Mouse (Mus musculus) NIH3T3 (cell line): Measurements from ENCODE around the gene Nxph4.

Experiments used
- DNase-seq: peaks from one replicate; pipeline ENCODE4 v3.0.0-alpha.2; 2012; ENCODE audit warnings: low read depth

Nxph4 gene

DNA sequence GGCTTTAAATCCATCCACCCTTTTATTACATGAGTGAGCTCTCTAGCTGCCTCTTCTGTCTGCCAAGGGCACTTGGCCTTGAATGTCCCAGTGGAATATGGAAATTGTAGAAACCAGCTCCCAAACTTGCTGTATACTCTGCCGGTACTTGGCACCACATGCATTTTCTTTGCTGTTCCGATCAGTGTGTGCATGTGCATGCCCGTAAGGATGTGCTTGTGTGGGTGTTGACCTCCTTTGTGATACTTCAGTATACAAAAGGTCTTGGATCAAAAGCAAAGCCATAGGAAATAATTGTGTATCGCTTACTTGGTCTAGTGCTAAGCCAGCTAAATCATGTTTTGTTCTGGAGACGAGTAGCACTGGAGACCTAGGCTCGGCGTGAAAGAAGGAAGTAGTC, 45.5 kb downstream of the Nxph4 start:
- DNase-seq: no peak

- DNase-seq: peak; percentile 55
Observed at GRCm38 (mm10) chr10:127485235-127485634, 49.1 kb downstream of the Nxph4 start.

DNA sequence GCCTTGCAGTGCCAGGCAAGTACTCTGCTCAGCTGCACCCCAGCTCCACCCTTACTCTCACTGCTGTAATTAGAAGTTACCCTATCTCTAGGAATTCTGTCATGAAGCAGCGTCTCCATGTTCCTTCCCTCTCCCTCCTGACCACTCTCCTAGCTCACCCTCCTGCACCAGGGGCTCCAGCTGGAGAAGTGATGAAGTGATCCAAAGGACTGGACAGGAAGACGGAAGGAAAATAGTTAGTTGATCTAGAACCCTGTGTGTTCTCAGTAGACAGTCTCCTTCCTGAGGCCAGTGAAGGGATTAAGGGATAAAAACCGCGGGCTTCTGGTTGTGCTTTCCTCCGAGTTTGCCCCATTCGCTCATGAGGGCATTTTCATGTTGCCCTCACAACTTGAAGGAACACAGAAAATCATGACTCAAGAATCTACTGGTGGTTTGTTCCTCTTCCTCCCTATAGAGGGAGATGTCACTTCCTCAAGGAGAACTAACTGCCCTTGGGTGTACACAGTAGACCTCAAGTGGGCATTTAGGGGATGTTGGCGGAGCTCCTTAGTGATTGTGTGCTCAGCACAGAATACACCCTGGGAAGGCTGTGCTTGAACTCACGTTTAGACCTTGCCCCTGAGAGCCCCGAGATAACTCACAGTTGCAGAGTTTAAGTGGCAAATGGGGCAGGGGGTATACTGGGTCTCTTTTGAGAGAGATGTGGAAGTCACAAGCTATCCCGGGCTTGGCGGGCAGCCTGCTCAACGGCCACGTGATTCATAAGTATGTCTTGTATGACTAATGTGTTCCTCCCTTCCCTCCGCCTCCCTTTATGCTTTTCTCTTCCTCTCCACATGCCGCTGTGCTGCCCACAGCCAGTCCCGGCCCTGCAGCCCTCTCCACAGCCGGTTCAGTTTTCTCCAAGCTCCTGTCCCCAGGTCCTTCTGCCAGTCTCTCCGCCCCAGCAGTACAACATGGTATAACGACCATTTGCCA, 53.2 kb downstream of the Nxph4 start:
- peak; percentile 95 for DNase-seq

GRCm38 (mm10) chr10:127479131-127479530, 55.2 kb downstream of the Nxph4 start:
- DNase-seq: peak; percentile 88

DNA sequence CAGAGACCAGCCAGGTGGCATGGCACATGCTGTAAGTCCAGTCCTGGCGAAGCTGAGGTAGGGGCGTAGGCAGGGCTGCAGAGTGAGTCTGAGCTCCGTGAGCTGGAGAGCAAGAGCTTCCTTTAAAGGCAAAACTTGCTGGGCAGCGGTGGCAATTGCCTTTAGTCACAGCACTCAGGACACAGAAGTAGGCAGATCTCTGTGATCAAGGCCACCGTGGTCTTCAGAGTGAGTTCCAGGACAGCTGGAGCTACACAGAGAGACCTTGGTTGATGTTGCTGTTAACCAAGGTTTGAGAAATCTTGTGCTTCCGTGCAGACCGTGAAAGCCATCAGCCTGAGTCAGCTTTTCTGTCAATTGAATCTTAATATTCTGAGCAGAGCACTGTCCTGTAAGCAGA, 57.1 kb downstream of the Nxph4 start:
- no peak for DNase-seq

DNA sequence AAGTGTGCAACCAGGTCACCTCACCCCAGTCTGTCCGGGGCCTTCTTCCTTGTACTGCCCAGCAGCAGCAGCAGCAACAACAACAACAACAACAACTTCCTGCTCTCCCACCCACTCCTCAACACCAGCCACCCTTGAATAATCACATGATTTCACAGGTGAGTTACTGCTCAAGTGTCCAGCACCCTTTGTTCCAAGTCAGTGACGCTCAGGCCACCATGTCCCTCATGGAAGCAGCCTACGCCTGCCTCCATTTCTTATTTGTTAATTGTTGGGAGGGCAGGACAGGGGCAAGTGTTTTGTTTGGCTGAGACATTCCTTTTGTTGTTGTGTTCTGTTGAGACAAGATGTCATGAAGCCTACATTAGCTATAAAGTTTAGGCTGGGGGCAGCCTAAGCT, 57.8 kb downstream of the Nxph4 start:
- no peak for DNase-seq
